Comparison of ENCODE assay signal across 10 mouse cellular contexts in genomic region chr2:23570563-23570962, GRCm38 (mm10). TPM values are rescaled to one million over a fixed set of nuclear protein-coding genes. Genes with fewer than 3 reads are reported as not detected.
DNase-seq lines count a peak whose midpoint lies in the region; ATAC-seq and TF ChIP-seq lines count a peak whose summit lies in the region.
"Had no signal": no experiment of that assay in that cellular context is flagged by ENCODE, and none has a peak within 500 bp of the region (broad histone marks: within the 10 kb centered on the region; RNA-seq: fewer than 3 reads in every experiment).

No protein-coding gene starts in this region.

- whole genome bisulfite sequencing in kidney, embryonic 14.5 days = 78% methylated on average over 4 of the region's 4 CpGs
- 90% methylated on average over 4 of the region's 4 CpGs for WGBS in embryonic facial prominence, embryonic 12.5 days
- WGBS in intestine, postnatal 0 days = 57% methylated on average over 4 of the region's 4 CpGs
- 90% methylated on average over 4 of the region's 4 CpGs for WGBS in midbrain, postnatal 0 days

- H3K36me3 ChIP-seq in kidney, embryonic 14.5 days (ENCODE audit: control insufficient read depth, insufficient read depth, low read length) = no peaks in the 10 kb centered on the region
- H3K36me3 ChIP-seq in embryonic facial prominence, embryonic 12.5 days = no peaks in the 10 kb centered on the region
- H3K36me3 ChIP-seq in intestine, postnatal 0 days (ENCODE audit: control insufficient read depth, insufficient read depth) = no peaks in the 10 kb centered on the region
- no peaks in the 10 kb centered on the region for H3K36me3 ChIP-seq in midbrain, postnatal 0 days (ENCODE audit: insufficient read depth, low read length)

- peaks cover 5% of the 10 kb centered on the region for H3K4me1 ChIP-seq in kidney, embryonic 14.5 days (ENCODE audit: control insufficient read depth, insufficient read depth, low read length)
- H3K4me1 ChIP-seq in embryonic facial prominence, embryonic 12.5 days = peaks cover 7% of the 10 kb centered on the region; the same call in 1 of the 2 replicates
- peaks cover 5% of the 10 kb centered on the region; the same call in 1 of the 2 replicates for H3K4me1 ChIP-seq in intestine, postnatal 0 days (replicated peaks; ENCODE audit: control insufficient read depth, insufficient read depth, low read length)
- H3K4me1 ChIP-seq in midbrain, postnatal 0 days (ENCODE audit: insufficient read depth, low read length) = peaks cover 9% of the 10 kb centered on the region; the same call in 1 of the 2 replicates

- TF ChIP-seq CTCF in intestine, postnatal 0 days (IDR thresholded peaks at IDR 0.05; ENCODE audit: low read depth) = no peak
- TF ChIP-seq CTCF in midbrain, postnatal 0 days (IDR thresholded peaks at IDR 0.05) = no peak

- H3K27me3 ChIP-seq in kidney, embryonic 14.5 days (ENCODE audit: control insufficient read depth, insufficient read depth, low read length) = no peaks in the 10 kb centered on the region
- H3K27me3 ChIP-seq in embryonic facial prominence, embryonic 12.5 days = peaks cover 12% of the 10 kb centered on the region; the same call in 1 of the 2 replicates
- no peaks in the 10 kb centered on the region for H3K27me3 ChIP-seq in intestine, postnatal 0 days (replicated peaks; ENCODE audit: control insufficient read depth, insufficient read depth, low read length)
- peaks cover 16% of the 10 kb centered on the region for H3K27me3 ChIP-seq in midbrain, postnatal 0 days (ENCODE audit: insufficient read depth, low read length)

- H3K9me3 ChIP-seq in kidney, embryonic 14.5 days (ENCODE audit: control insufficient read depth, low read length) = no peaks in the 10 kb centered on the region
- H3K9me3 ChIP-seq in embryonic facial prominence, embryonic 12.5 days = no peaks in the 10 kb centered on the region
- no peaks in the 10 kb centered on the region for H3K9me3 ChIP-seq in intestine, postnatal 0 days (ENCODE audit: control insufficient read depth)
- no peaks in the 10 kb centered on the region for H3K9me3 ChIP-seq in midbrain, postnatal 0 days (ENCODE audit: low read length)

- no peak overlapping the region for H3K9ac ChIP-seq in kidney, embryonic 14.5 days (ENCODE audit: low read depth, low read length)
- H3K9ac ChIP-seq in embryonic facial prominence, embryonic 12.5 days = no peak overlapping the region
- no peak overlapping the region for H3K9ac ChIP-seq in intestine, postnatal 0 days (ENCODE audit: low read depth, low read length)
- H3K9ac ChIP-seq in midbrain, postnatal 0 days (replicated peaks; ENCODE audit: low read length, poor library complexity, severe bottlenecking) = no peak overlapping the region

- no peak for ATAC-seq in kidney, embryonic 14.5 days (ENCODE audit: low FRiP score, low TSS enrichment)
- no peak for ATAC-seq in embryonic facial prominence, embryonic 12.5 days (ENCODE audit: insufficient number of reproducible peaks, insufficient read depth, low FRiP score, low TSS enrichment)
- no peak for ATAC-seq in intestine, postnatal 0 days
- no peak for ATAC-seq in midbrain, postnatal 0 days (ENCODE audit: low FRiP score)
- no peak for ATAC-seq in megakaryocyte-erythroid progenitor cell, adult 5-6 weeks (replicated peaks; ENCODE audit: low FRiP score, low TSS enrichment, poor library complexity, severe bottlenecking)

- peak overlapping the region; percentile 93 for H3K4me3 ChIP-seq in kidney, embryonic 14.5 days (ENCODE audit: low read length)
- peak overlapping the region; percentile 93; the same call in 1 of the 2 replicates for H3K4me3 ChIP-seq in embryonic facial prominence, embryonic 12.5 days
- no peak overlapping the region; the same call in 1 of the 2 replicates for H3K4me3 ChIP-seq in intestine, postnatal 0 days (ENCODE audit: low read depth, low read length)
- H3K4me3 ChIP-seq in midbrain, postnatal 0 days (ENCODE audit: low read depth, low read length) = peak overlapping the region; percentile 70; the same call in 1 of the 2 replicates

- H3K27ac ChIP-seq in kidney, embryonic 14.5 days (ENCODE audit: low read depth, low read length) = no peak overlapping the region
- no peak overlapping the region for H3K27ac ChIP-seq in embryonic facial prominence, embryonic 12.5 days
- H3K27ac ChIP-seq in intestine, postnatal 0 days (ENCODE audit: low read depth, low read length) = no peak overlapping the region
- no peak overlapping the region for H3K27ac ChIP-seq in midbrain, postnatal 0 days (ENCODE audit: low read depth, low read length)

- H3K4me2 ChIP-seq in kidney, embryonic 14.5 days (replicated peaks; ENCODE audit: low read depth, low read length) = peak overlapping the region; percentile 83
- peak overlapping the region; percentile 81 for H3K4me2 ChIP-seq in embryonic facial prominence, embryonic 12.5 days (replicated peaks)
- H3K4me2 ChIP-seq in intestine, postnatal 0 days (replicated peaks; ENCODE audit: low read depth) = peak overlapping the region; percentile 77
- peak overlapping the region; percentile 66 for H3K4me2 ChIP-seq in midbrain, postnatal 0 days (ENCODE audit: low read depth, low read length, poor library complexity, severe bottlenecking)

- no peak for DNase-seq in kidney, postnatal 10 days
- no peak for DNase-seq in midbrain, postnatal 0 days (ENCODE audit: low spot score)
- DNase-seq in ovary, postnatal 36 days (ENCODE audit: low spot score) = no peak
- no peak for DNase-seq in frontal cortex, postnatal 36 days (ENCODE audit: low spot score in 2 of 2)
- DNase-seq: cerebellum, adult 18-20 months; kidney, postnatal 36 days had no signal

RNA-seq across cellular contexts. Expression of gene Spopl, which starts 1.3 kb away (rescaled TPM):
- 10.1 and 15.9 TPM in 2 replicates for polyA plus RNA-seq in kidney, embryonic 14.5 days (2014; fragmentation: Nextera tagmentation; extraction: Ambion mirVana)
- polyA plus RNA-seq in embryonic facial prominence, embryonic 12.5 days (2016; fragmentation: Nextera tagmentation; extraction: Ambion mirVana) = 14.0 and 19.8 TPM in 2 replicates
- polyA plus RNA-seq in intestine, postnatal 0 days (2015; fragmentation: Nextera tagmentation; extraction: Ambion mirVana) = 7.0 and 8.4 TPM in 2 replicates
- 14.0 and 22.0 TPM in 2 replicates for total RNA-seq in midbrain, postnatal 0 days (2014; rRNA removed)
- 5.5 and 8.7 TPM in 2 replicates for polyA plus RNA-seq in midbrain, postnatal 0 days (2015; fragmentation: Nextera tagmentation; extraction: Ambion mirVana)
- total RNA-seq in megakaryocyte-erythroid progenitor cell, adult 5-6 weeks (2014; fragmentation: Nextera tagmentation) = 29.6 and 37.1 TPM in 2 replicates
- 46.1 and 62.6 TPM in 2 replicates for total RNA-seq in megakaryocyte-erythroid progenitor cell, adult 5-6 weeks (2017)
